Mouse (Mus musculus): ENCODE measurements around the gene Il10rb. TPM values are rescaled to one million over a fixed set of nuclear protein-coding genes. Genes with fewer than 3 reads are reported as not detected.

The Il10rb gene
- polyA plus RNA-seq, 1 experiment from 2014 or later, result 26.0 TPM

DNA sequence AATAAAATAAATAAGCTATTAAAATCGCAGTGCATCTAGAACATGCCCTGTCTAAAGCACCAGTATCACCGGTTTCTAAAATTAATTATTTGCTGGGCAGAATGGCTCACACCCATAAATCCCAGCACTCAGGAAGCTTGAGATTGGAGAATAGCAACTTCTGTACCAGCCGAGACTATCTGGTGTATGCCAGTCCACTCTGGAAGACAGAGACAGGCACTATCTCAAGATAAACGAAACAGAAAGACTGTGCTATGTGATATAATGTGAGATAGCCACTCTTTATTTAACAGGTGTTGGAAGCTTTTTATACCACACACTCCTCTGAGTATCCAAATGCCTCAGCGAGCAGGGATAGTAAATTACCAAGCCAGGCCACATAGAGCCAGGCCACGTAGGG lies 65.5 kb downstream of the Il10rb start:
- peak; percentile 46; the same call in 1 of the 2 replicates for ATAC-seq
- WGBS (ENCODE audit: insufficient replicate concordance), result 55% methylated on average over 6 of the region's 6 CpGs

More for the DNA sequence above, 65.5 kb downstream of the Il10rb start:
- Histone ChIP-seq H3K9ac (no peak overlapping the region), H3K36me3 (peaks cover 37% of the 10 kb centered on the region), H3K4me1 (peaks cover 31% of the 10 kb centered on the region), H3K4me2 (no peak overlapping the region), H3K27ac (no peak overlapping the region), H3K27me3 (replicated peaks) (no peaks in the 10 kb centered on the region), H3K4me3 (no peak overlapping the region), H3K9me3 (replicated peaks) (no peaks in the 10 kb centered on the region; the same call in 1 of the 2 replicates)

Other genes starting within 250 kb of the Il10rb start
- not detected in 2 replicates for gene Olig2, start 180.7 kb upstream of the Il10rb start, polyA plus RNA-seq (2016; fragmentation: Nextera tagmentation; extraction: Ambion mirVana)
- gene Olig1, start 136.4 kb upstream of the Il10rb start, polyA plus RNA-seq (2016; fragmentation: Nextera tagmentation; extraction: Ambion mirVana), result not detected in 2 replicates
- gene Ifnar2, start 33.4 kb upstream of the Il10rb start, polyA plus RNA-seq (2016; fragmentation: Nextera tagmentation; extraction: Ambion mirVana), result 63.5 and 65.7 TPM in 2 replicates
- gene Gm21970, start 14.4 kb upstream of the Il10rb start, polyA plus RNA-seq (2016; fragmentation: Nextera tagmentation; extraction: Ambion mirVana), result not detected in 2 replicates
- gene Ifnar1, start 79.1 kb downstream of the Il10rb start, polyA plus RNA-seq (2016; fragmentation: Nextera tagmentation; extraction: Ambion mirVana), result 24.5 and 27.8 TPM in 2 replicates
- 17.1 and 17.9 TPM in 2 replicates for gene Ifngr2, start 140.9 kb downstream of the Il10rb start, polyA plus RNA-seq (2016; fragmentation: Nextera tagmentation; extraction: Ambion mirVana)
- 6.7 and 6.8 TPM in 2 replicates for gene Tmem50b, start 191.6 kb downstream of the Il10rb start, polyA plus RNA-seq (2016; fragmentation: Nextera tagmentation; extraction: Ambion mirVana)
- gene Dnajc28, start 212.9 kb downstream of the Il10rb start, polyA plus RNA-seq (2016; fragmentation: Nextera tagmentation; extraction: Ambion mirVana), result 1.8 and 2.8 TPM in 2 replicates
- 158 and 160 TPM in 2 replicates for gene Gart, start 240.8 kb downstream of the Il10rb start, polyA plus RNA-seq (2016; fragmentation: Nextera tagmentation; extraction: Ambion mirVana)
- 60.5 and 65.0 TPM in 2 replicates for gene Son, start 241.3 kb downstream of the Il10rb start, polyA plus RNA-seq (2016; fragmentation: Nextera tagmentation; extraction: Ambion mirVana)

Measured in liver, embryonic 12.5 days (tissue).